Mouse (Mus musculus): ENCODE measurements at regions not wholly inside any gene's neighbourhood (a gene's known extent, or its start where the extent isn't known, plus 50 kb on each side); places are given as distances from the start of the nearest gene placed in this dataset.

DNA sequence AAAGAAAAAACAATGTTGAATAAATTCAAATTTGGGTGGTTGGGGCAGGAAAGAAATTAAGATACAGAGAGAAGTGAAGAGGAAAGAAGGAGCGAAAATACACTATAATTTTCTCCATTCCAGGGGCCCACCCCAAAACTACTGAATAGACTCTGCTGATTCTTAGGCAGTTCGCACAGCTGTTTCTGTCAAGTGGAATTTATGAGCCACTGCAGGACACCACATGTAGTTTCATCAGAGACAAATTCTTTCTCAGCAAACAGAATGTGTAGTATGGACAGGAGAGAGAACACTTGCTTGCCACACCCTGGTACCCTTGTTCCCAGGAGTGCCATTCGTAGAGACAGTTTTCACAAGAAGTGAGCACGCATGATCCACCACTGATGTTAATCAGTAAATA is 760.2 kb upstream of the A1bg start:
- no peak for TF ChIP-seq CTCF (IDR thresholded peaks at IDR 0.05; ENCODE audit: borderline replicate concordance, extremely low read depth, insufficient read depth, insufficient read length)
- TF ChIP-seq POLR2A (IDR thresholded peaks at IDR 0.05; ENCODE audit: borderline replicate concordance, extremely low read depth, insufficient read depth, insufficient read length, poor library complexity, severe bottlenecking) = no peak

All from brain, embryonic 14.5 days (tissue).